ENCODE assay signal across 8 mouse cellular contexts in the genomic region with DNA sequence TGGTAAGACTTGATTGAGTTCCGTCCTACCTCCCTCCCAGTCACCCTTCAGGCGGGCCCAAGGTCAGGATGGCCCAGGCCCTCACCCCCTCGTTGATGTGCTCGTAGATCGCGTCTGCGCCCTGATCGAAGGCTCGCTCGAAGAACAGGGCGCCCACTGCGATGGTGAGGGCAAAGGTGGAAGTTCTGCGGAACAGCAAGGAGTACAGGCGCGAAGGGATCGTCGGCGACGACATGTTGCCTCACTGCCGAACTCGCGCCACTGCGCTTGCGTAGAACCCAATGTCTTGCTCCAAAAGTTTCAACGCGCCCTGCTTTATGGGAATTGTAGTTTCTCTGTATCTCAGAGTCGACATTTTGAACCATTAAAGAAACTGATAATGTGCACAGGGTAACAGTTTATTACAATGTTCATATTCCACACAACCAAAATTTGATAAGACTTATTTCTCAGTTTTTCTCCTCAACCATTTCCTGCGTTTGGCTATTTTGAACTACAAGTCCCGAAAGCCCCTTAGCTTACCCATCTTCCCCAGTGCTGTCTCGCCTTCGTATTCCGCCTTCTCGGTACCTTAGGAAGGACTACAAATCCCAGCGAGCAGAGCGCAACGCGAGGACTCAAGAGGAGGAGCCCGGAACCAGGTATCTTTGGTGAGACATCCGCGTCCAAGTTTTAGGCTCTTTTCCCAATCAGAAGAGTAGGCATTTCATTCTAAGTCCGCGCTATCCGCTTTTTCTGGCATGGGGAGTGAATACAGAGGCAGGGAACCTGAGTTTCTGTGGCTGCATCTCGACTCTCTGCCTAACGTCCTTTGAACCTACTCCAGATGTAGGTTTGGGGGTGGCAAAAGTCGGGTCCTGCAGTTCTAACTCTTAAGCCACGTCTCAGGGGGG. TPM values are rescaled to one million over a fixed set of nuclear protein-coding genes. Genes with fewer than 3 reads are reported as not detected.
DNase-seq lines count a peak whose midpoint lies in the region; ATAC-seq lines count a peak whose summit lies in the region.

A gene (minus strand): TSS at position 271 of the 893 bp plus-strand sequence.
A gene (plus strand): TSS at position 607 of the 893 bp plus-strand sequence.

- H3K27ac ChIP-seq in brown adipose tissue, adult 24 weeks (replicated peaks; ENCODE audit: low read depth, low read length), result peak within 1 kb of the TSS; percentile 97
- peak within 1 kb of the TSS; percentile 87 for H3K27ac ChIP-seq in heart, embryonic 13.5 days (replicated peaks)
- H3K27ac ChIP-seq in liver, embryonic 12.5 days, result peak within 1 kb of the TSS; percentile 78
- H3K27ac ChIP-seq in stomach, embryonic 15.5 days, result peak within 1 kb of the TSS; percentile 77

- H3K9me3 ChIP-seq in heart, embryonic 13.5 days, result no peaks in the 10 kb centered on the region
- H3K9me3 ChIP-seq in liver, embryonic 12.5 days (replicated peaks), result no peaks in the 10 kb centered on the region
- H3K9me3 ChIP-seq in stomach, embryonic 15.5 days, result no peaks in the 10 kb centered on the region

- ATAC-seq in heart, embryonic 13.5 days (ENCODE audit: extremely low read depth, insufficient number of reproducible peaks, low FRiP score, low TSS enrichment), result peak; percentile 92
- peak; percentile 98 for ATAC-seq in liver, embryonic 12.5 days
- ATAC-seq in stomach, embryonic 15.5 days (ENCODE audit: insufficient read depth, low FRiP score, low read depth), result peak; percentile 95

- peak within 1 kb of the TSS; percentile 92 for H3K9ac ChIP-seq in heart, embryonic 13.5 days
- peak within 1 kb of the TSS; percentile 85 for H3K9ac ChIP-seq in liver, embryonic 12.5 days
- peak within 1 kb of the TSS; percentile 81 for H3K9ac ChIP-seq in stomach, embryonic 15.5 days

- H3K4me3 ChIP-seq in brown adipose tissue, adult 24 weeks (ENCODE audit: insufficient read depth, low read depth, low read length), result peak within 1 kb of the TSS; percentile 82
- peak within 1 kb of the TSS; percentile 80 for H3K4me3 ChIP-seq in heart, embryonic 13.5 days
- H3K4me3 ChIP-seq in liver, embryonic 12.5 days, result peak within 1 kb of the TSS; percentile 79
- peak within 1 kb of the TSS; percentile 81 for H3K4me3 ChIP-seq in stomach, embryonic 15.5 days (replicated peaks)

- H3K4me2 ChIP-seq in heart, embryonic 13.5 days, result peak within 1 kb of the TSS; percentile 84
- H3K4me2 ChIP-seq in liver, embryonic 12.5 days, result peak within 1 kb of the TSS; percentile 74
- H3K4me2 ChIP-seq in stomach, embryonic 15.5 days, result peak within 1 kb of the TSS; percentile 86

- H3K27me3 ChIP-seq in heart, embryonic 13.5 days (replicated peaks), result no peaks in the 10 kb centered on the region
- no peaks in the 10 kb centered on the region for H3K27me3 ChIP-seq in liver, embryonic 12.5 days (replicated peaks)
- no peaks in the 10 kb centered on the region for H3K27me3 ChIP-seq in stomach, embryonic 15.5 days (replicated peaks)

- peaks cover 29% of the 10 kb centered on the region for H3K36me3 ChIP-seq in heart, embryonic 13.5 days
- H3K36me3 ChIP-seq in liver, embryonic 12.5 days, result peaks cover 29% of the 10 kb centered on the region
- H3K36me3 ChIP-seq in stomach, embryonic 15.5 days, result 0 out of 2 replicates have a peak, but pooled peaks cover 3% of the 10 kb centered on the region

- H3K4me1 ChIP-seq in brown adipose tissue, adult 24 weeks (ENCODE audit: control insufficient read depth, insufficient read depth, insufficient read length, low read length), result 0 out of 2 replicates have a peak, but pooled peaks cover 3% of the 10 kb centered on the region
- H3K4me1 ChIP-seq in heart, embryonic 13.5 days, result peaks cover 19% of the 10 kb centered on the region
- peaks cover 31% of the 10 kb centered on the region for H3K4me1 ChIP-seq in liver, embryonic 12.5 days
- H3K4me1 ChIP-seq in stomach, embryonic 15.5 days, result peaks cover 12% of the 10 kb centered on the region; the same call in 1 of the 2 replicates

- DNase-seq in CD4-positive, CD25-positive, alpha-beta regulatory T cell, adult 2 months (ENCODE audit: low read depth, low spot score), result peak; percentile 97
- DNase-seq in fat pad, adult 2 months (ENCODE audit: extremely low read depth, low read depth, low spot score), result peak; percentile 92
- DNase-seq in kidney, postnatal 10 days, result peak; percentile 96
- DNase-seq in natural killer cell, adult 2 months (ENCODE audit: low spot score in 2 of 2), result peak; percentile 87 to 91

- WGBS in heart, embryonic 13.5 days, result under 1% methylated on average over 47 of the region's 47 CpGs
- under 1% methylated on average over 47 of the region's 47 CpGs for WGBS in liver, embryonic 12.5 days (ENCODE audit: insufficient replicate concordance)
- under 1% methylated on average over 47 of the region's 47 CpGs for WGBS in stomach, embryonic 15.5 days

RNA-seq across cellular contexts. Expression of the first gene that starts in this region (rescaled TPM):
- 3,086 and 3,202 TPM in 2 replicates for polyA plus RNA-seq in brown adipose tissue, adult 24 weeks (2012; ENCODE audit: insufficient read depth, insufficient read length, missing spikeins)
- 1,777 and 1,970 TPM in 2 replicates for polyA plus RNA-seq in heart, embryonic 13.5 days (2015; fragmentation: Nextera tagmentation; extraction: Ambion mirVana)
- 698 and 713 TPM in 2 replicates for polyA plus RNA-seq in liver, embryonic 12.5 days (2016; fragmentation: Nextera tagmentation; extraction: Ambion mirVana)
- 920 and 1,051 TPM in 2 replicates for polyA plus RNA-seq in stomach, embryonic 15.5 days (2015; fragmentation: Nextera tagmentation; extraction: Ambion mirVana)

RNA-seq across cellular contexts. Expression of the second gene that starts in this region (rescaled TPM):
- 30.6 and 31.6 TPM in 2 replicates for polyA plus RNA-seq in brown adipose tissue, adult 24 weeks (2012; ENCODE audit: insufficient read depth, insufficient read length, missing spikeins)
- polyA plus RNA-seq in heart, embryonic 13.5 days (2015; fragmentation: Nextera tagmentation; extraction: Ambion mirVana), result 51.2 and 57.4 TPM in 2 replicates
- 33.4 and 33.8 TPM in 2 replicates for polyA plus RNA-seq in liver, embryonic 12.5 days (2016; fragmentation: Nextera tagmentation; extraction: Ambion mirVana)
- polyA plus RNA-seq in stomach, embryonic 15.5 days (2015; fragmentation: Nextera tagmentation; extraction: Ambion mirVana), result 62.8 and 68.1 TPM in 2 replicates

Comparison
In these comparisons a context has a peak if more than half of its experiments do, and no peak if none do; other contexts are left out.
1. Peak in every context shown above with its lines: DNase-seq, ATAC-seq, H3K4me3 ChIP-seq and H3K27ac ChIP-seq.